Mouse (Mus musculus): ENCODE data around the gene Polr2e. TPM values are rescaled to one million over a fixed set of nuclear protein-coding genes. Genes with fewer than 3 reads are reported as not detected.
A peak's percentile ranks its signal among the peaks of the same experiment; 100 is the strongest.

Gene Polr2e
- polyA plus RNA-seq, 1 experiment from 2014 or later: 66.8 TPM

- WGBS (ENCODE audit: insufficient replicate concordance): 13% methylated on average over 5 of the region's 5 CpGs
- Histone ChIP-seq H3K4me3 (ENCODE audit: low read depth, low read length) (no peak overlapping the region), H3K9me3 (replicated peaks; ENCODE audit: control insufficient read depth, low read length) (no peaks in the 10 kb centered on the region), H3K9ac (ENCODE audit: low read depth, low read length) (no peak overlapping the region), H3K4me2 (ENCODE audit: low read depth, low read length) (no peak overlapping the region), H3K36me3 (ENCODE audit: control insufficient read depth, insufficient read depth) (peaks cover 22% of the 10 kb centered on the region), H3K27me3 (ENCODE audit: control insufficient read depth, insufficient read depth, low read depth, low read length) (no peaks in the 10 kb centered on the region), H3K4me1 (ENCODE audit: control insufficient read depth, low read depth, low read length) (peaks cover 26% of the 10 kb centered on the region), H3K27ac (ENCODE audit: low read length) (peak overlapping the region; percentile 65)
- peak; percentile 56 for ATAC-seq (ENCODE audit: low read depth)
Measured at GRCm38 (mm10) chr10:80032799-80033480, 6.7 kb downstream of the Polr2e start.

GRCm38 (mm10) chr10:80030736-80031135 lies 8.9 kb downstream of the Polr2e start:
- ATAC-seq (ENCODE audit: low read depth): no peak
- Histone ChIP-seq H3K9me3 (replicated peaks; ENCODE audit: control insufficient read depth, low read length) (no peaks in the 10 kb centered on the region), H3K4me1 (ENCODE audit: control insufficient read depth, low read depth, low read length) (peaks cover 33% of the 10 kb centered on the region), H3K27ac (ENCODE audit: low read length) (no peak overlapping the region), H3K9ac (ENCODE audit: low read depth, low read length) (no peak overlapping the region), H3K4me3 (ENCODE audit: low read depth, low read length) (no peak overlapping the region), H3K36me3 (ENCODE audit: control insufficient read depth, insufficient read depth) (peaks cover 14% of the 10 kb centered on the region), H3K4me2 (ENCODE audit: low read depth, low read length) (no peak overlapping the region), H3K27me3 (ENCODE audit: control insufficient read depth, insufficient read depth, low read depth, low read length) (no peaks in the 10 kb centered on the region)
- WGBS (ENCODE audit: insufficient replicate concordance): 77% methylated on average over 17 of the region's 17 CpGs

- Histone ChIP-seq H3K27me3 (ENCODE audit: control insufficient read depth, insufficient read depth, low read depth, low read length) (no peaks in the 10 kb centered on the region), H3K4me1 (ENCODE audit: control insufficient read depth, low read depth, low read length) (peaks cover 35% of the 10 kb centered on the region), H3K9me3 (replicated peaks; ENCODE audit: control insufficient read depth, low read length) (no peaks in the 10 kb centered on the region), H3K4me2 (ENCODE audit: low read depth, low read length) (no peak overlapping the region), H3K4me3 (ENCODE audit: low read depth, low read length) (no peak overlapping the region), H3K9ac (ENCODE audit: low read depth, low read length) (no peak overlapping the region), H3K27ac (ENCODE audit: low read length) (no peak overlapping the region), H3K36me3 (ENCODE audit: control insufficient read depth, insufficient read depth) (peaks cover 8% of the 10 kb centered on the region)
- no peak for ATAC-seq (ENCODE audit: low read depth)
- 71% methylated on average over 9 of the region's 9 CpGs for WGBS (ENCODE audit: insufficient replicate concordance)
Measured at GRCm38 (mm10) chr10:80030191-80030590, 9.4 kb downstream of the Polr2e start.

GRCm38 (mm10) chr10:80028521-80028846 lies 11.1 kb downstream of the Polr2e start:
- Histone ChIP-seq H3K4me2 (ENCODE audit: low read depth, low read length) (no peak overlapping the region), H3K9ac (ENCODE audit: low read depth, low read length) (no peak overlapping the region), H3K27me3 (ENCODE audit: control insufficient read depth, insufficient read depth, low read depth, low read length) (no peaks in the 10 kb centered on the region), H3K27ac (ENCODE audit: low read length) (no peak overlapping the region), H3K4me1 (ENCODE audit: control insufficient read depth, low read depth, low read length) (peaks cover 42% of the 10 kb centered on the region), H3K36me3 (ENCODE audit: control insufficient read depth, insufficient read depth) (peaks cover 8% of the 10 kb centered on the region; the same call in 1 of the 2 replicates), H3K4me3 (ENCODE audit: low read depth, low read length) (no peak overlapping the region), H3K9me3 (replicated peaks; ENCODE audit: control insufficient read depth, low read length) (no peaks in the 10 kb centered on the region)
- WGBS (ENCODE audit: insufficient replicate concordance): 81% methylated on average over 13 of the region's 13 CpGs
- no peak for ATAC-seq (ENCODE audit: low read depth)

GRCm38 (mm10) chr10:80027681-80028520 lies 11.7 kb downstream of the Polr2e start:
- 60% methylated on average over 20 of the region's 20 CpGs for WGBS (ENCODE audit: insufficient replicate concordance)
- peaks cover 8% of the 10 kb centered on the region; the same call in 1 of the 2 replicates for H3K36me3 ChIP-seq (ENCODE audit: control insufficient read depth, insufficient read depth)

GRCm38 (mm10) chr10:80025889-80026288 lies 13.7 kb downstream of the Polr2e start:
- ATAC-seq (ENCODE audit: low read depth): 0 out of 2 replicates have a peak, but pooled peaks have one; percentile 15
- WGBS (ENCODE audit: insufficient replicate concordance): 57% methylated on average over 12 of the region's 12 CpGs
- Histone ChIP-seq H3K9me3 (replicated peaks; ENCODE audit: control insufficient read depth, low read length) (no peaks in the 10 kb centered on the region), H3K4me1 (ENCODE audit: control insufficient read depth, low read depth, low read length) (peaks cover 31% of the 10 kb centered on the region), H3K36me3 (ENCODE audit: control insufficient read depth, insufficient read depth) (peaks cover 11% of the 10 kb centered on the region; the same call in 1 of the 2 replicates), H3K27me3 (ENCODE audit: control insufficient read depth, insufficient read depth, low read depth, low read length) (no peaks in the 10 kb centered on the region), H3K4me3 (ENCODE audit: low read depth, low read length) (no peak overlapping the region), H3K4me2 (ENCODE audit: low read depth, low read length) (no peak overlapping the region), H3K27ac (ENCODE audit: low read length) (no peak overlapping the region), H3K9ac (ENCODE audit: low read depth, low read length) (no peak overlapping the region)

More at GRCm38 (mm10) chr10:80027681-80028520, 11.7 kb downstream of the Polr2e start:
- H3K27me3 ChIP-seq (ENCODE audit: control insufficient read depth, insufficient read depth, low read depth, low read length): no peaks in the 10 kb centered on the region
- no peak overlapping the region for H3K4me2 ChIP-seq (ENCODE audit: low read depth, low read length)
- no peaks in the 10 kb centered on the region for H3K9me3 ChIP-seq (replicated peaks; ENCODE audit: control insufficient read depth, low read length)
- peaks cover 36% of the 10 kb centered on the region for H3K4me1 ChIP-seq (ENCODE audit: control insufficient read depth, low read depth, low read length)
- no peak overlapping the region for H3K4me3 ChIP-seq (ENCODE audit: low read depth, low read length)
- peak; percentile 22; the same call in 1 of the 2 replicates for ATAC-seq (ENCODE audit: low read depth)
- no peak overlapping the region for H3K9ac ChIP-seq (ENCODE audit: low read depth, low read length)
- H3K27ac ChIP-seq (ENCODE audit: low read length): no peak overlapping the region

- no peaks in the 10 kb centered on the region for H3K9me3 ChIP-seq (replicated peaks; ENCODE audit: control insufficient read depth, low read length)
- H3K27me3 ChIP-seq (ENCODE audit: control insufficient read depth, insufficient read depth, low read depth, low read length): no peaks in the 10 kb centered on the region
- H3K4me2 ChIP-seq (ENCODE audit: low read depth, low read length): no peak overlapping the region
- no peak overlapping the region for H3K9ac ChIP-seq (ENCODE audit: low read depth, low read length)
- WGBS (ENCODE audit: insufficient replicate concordance): 74% methylated on average over 10 of the region's 10 CpGs
- no peak overlapping the region for H3K4me3 ChIP-seq (ENCODE audit: low read depth, low read length)
- peaks cover 11% of the 10 kb centered on the region; the same call in 1 of the 2 replicates for H3K36me3 ChIP-seq (ENCODE audit: control insufficient read depth, insufficient read depth)
- peaks cover 31% of the 10 kb centered on the region for H3K4me1 ChIP-seq (ENCODE audit: control insufficient read depth, low read depth, low read length)
- ATAC-seq (ENCODE audit: low read depth): no peak
- no peak overlapping the region for H3K27ac ChIP-seq (ENCODE audit: low read length)
Measured at GRCm38 (mm10) chr10:80025463-80025862, 14.1 kb downstream of the Polr2e start.

- WGBS (ENCODE audit: insufficient replicate concordance): 48% methylated on average over 4 of the region's 4 CpGs
Measured at GRCm38 (mm10) chr10:80025044-80025347, 14.6 kb downstream of the Polr2e start.

More at GRCm38 (mm10) chr10:80025044-80025347, 14.6 kb downstream of the Polr2e start:
- Histone ChIP-seq H3K27me3 (ENCODE audit: control insufficient read depth, insufficient read depth, low read depth, low read length) (no peaks in the 10 kb centered on the region), H3K9me3 (replicated peaks; ENCODE audit: control insufficient read depth, low read length) (no peaks in the 10 kb centered on the region), H3K4me2 (ENCODE audit: low read depth, low read length) (no peak overlapping the region), H3K36me3 (ENCODE audit: control insufficient read depth, insufficient read depth) (peaks cover 11% of the 10 kb centered on the region; the same call in 1 of the 2 replicates), H3K4me3 (ENCODE audit: low read depth, low read length) (no peak overlapping the region), H3K9ac (ENCODE audit: low read depth, low read length) (no peak overlapping the region), H3K4me1 (ENCODE audit: control insufficient read depth, low read depth, low read length) (peaks cover 31% of the 10 kb centered on the region), H3K27ac (ENCODE audit: low read length) (no peak overlapping the region)
- no peak for ATAC-seq (ENCODE audit: low read depth)

Measured in liver, embryonic 16.5 days (tissue).